Mouse (Mus musculus) cerebellum, adult 2 months (tissue): ENCODE results near the gene Thap3. TPM values are rescaled to one million over a fixed set of nuclear protein-coding genes. Genes with fewer than 3 reads are reported as not detected.

ENCODE experiments used
- DNase-seq, 2 experiments: peaks; one replicate each; pipeline ENCODE4 v3.0.0; 2021
- H3K27ac ChIP-seq: fragments of 200-500 bp; 2 replicates; pipeline ENCODE4 v1.5.1; 2012; ENCODE audit warnings: low read length, control low read depth, inconsistent platforms; ENCODE audit not compliant: insufficient read depth
- H3K27me3 ChIP-seq: fragments of 200-500 bp; 2 replicates; pipeline ENCODE4 v1.6.1; 2012; ENCODE audit warnings: inconsistent platforms, mild to moderate bottlenecking, low read length, moderate library complexity; ENCODE audit not compliant: control insufficient read depth, insufficient read depth
- H3K4me1 ChIP-seq: fragments of 200-500 bp; 2 replicates; pipeline ENCODE4 v1.6.1; 2011; ENCODE audit warnings: low read length; ENCODE audit not compliant: control insufficient read depth, insufficient read depth
- H3K4me3 ChIP-seq: fragments of 200-500 bp; replicated peaks from 2 replicates; pipeline ENCODE3; 2011; ENCODE audit warnings: mild to moderate bottlenecking, low read depth, low read length, control low read depth; ENCODE audit not compliant: insufficient read depth
- CTCF ChIP-seq: fragments of 200-500 bp; IDR thresholded peaks from 2 replicates; pipeline ENCODE4 v1.5.1; 2011; ENCODE audit warnings: low read depth, mild to moderate bottlenecking, control low read depth, low read length, moderate library complexity, borderline replicate concordance; ENCODE audit not compliant: insufficient read depth
- POLR2A ChIP-seq: fragments of 200-500 bp; IDR thresholded peaks from 2 replicates; pipeline ENCODE4 v1.6.1; 2011; ENCODE audit warnings: low read length, control low read depth, borderline replicate concordance; ENCODE audit not compliant: insufficient read depth
- WGBS: fragments of 180-500 bp; shearing (Covaris S2); methylation state at CpG from one replicate; pipeline ENCODE4 v1.1.7; 2018; 5-methylcytosine and 5-hydroxymethylcytosine counted together
- polyA plus RNA-seq: library from polyadenylated mRNA; depleted of rRNA; stranded (reverse); fragments of >200 nt; gene quantifications from 2 replicates; pipeline ENCODE4 v1.2.3, GENCODE M21; 2012

The Thap3 gene
- polyA plus RNA-seq, 1 experiment, result 42.7 TPM

DNA sequence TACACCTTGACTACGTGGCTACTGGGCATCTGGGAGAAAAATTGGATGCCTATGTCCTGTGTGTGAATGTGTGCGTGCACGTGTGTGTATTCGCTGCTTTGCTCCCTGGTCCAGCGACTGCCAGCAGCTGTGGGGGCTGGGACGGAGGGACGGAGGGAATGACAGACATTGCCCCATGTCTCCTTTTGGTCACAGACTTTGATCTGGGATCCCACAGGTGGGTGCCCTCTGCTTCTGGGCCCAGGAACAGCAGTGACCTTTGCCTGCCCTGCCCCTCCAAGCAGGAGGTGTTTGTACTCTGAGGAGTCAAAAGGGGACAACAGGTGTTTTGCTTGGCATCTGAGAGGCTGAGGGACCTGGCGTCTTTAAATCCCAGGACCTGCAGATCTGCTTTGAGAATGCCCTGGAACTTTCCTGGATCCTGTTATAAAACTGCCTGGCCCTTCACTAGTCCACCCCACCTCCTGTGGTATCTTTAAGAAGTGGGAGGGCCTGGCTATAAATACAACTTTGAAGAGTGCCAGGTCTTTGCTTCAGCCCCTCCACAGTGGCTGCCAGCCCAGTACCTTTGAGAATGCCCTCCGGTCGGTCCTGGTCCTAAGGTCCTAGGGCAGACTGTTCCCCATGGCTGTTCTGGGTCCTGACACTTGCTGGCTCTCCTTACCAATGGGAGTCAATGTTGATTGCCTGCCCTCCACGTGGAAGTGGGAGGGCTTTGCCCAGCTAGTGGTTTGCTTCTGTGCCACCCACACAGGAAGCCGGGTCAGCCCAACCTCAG, 24.4 kb upstream of the Thap3 start:
- WGBS, result 59% methylated on average over 12 of the region's 12 CpGs
- DNase-seq, result no peak
- no peak overlapping the region for H3K4me3 ChIP-seq
- peaks cover 13% of the 10 kb centered on the region for H3K4me1 ChIP-seq
- no peak for TF ChIP-seq POLR2A
- no peak for TF ChIP-seq CTCF
- H3K27ac ChIP-seq, result no peak overlapping the region
- no peaks in the 10 kb centered on the region for H3K27me3 ChIP-seq

DNA sequence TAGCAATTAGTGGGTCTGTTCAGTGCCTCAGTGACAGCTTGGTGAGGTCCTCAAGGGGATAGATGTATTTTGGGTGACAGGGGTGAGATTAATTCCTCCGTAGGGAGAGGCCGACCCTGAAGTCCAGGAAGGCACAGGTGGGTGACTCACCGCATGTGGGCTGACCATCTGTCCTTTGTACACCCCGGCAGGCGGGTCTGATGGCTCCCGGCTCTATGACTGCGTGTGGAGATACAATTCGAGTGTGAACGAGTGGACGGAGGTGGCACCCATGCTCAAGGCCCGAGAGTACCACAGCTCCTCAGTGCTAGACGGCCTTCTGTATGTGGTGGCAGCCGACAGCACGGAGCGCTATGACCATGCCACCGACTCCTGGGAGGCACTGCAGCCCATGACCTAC, 23.3 kb upstream of the Thap3 start:
- 35% methylated on average over 16 of the region's 16 CpGs for WGBS
- Histone ChIP-seq H3K4me1 (peaks cover 17% of the 10 kb centered on the region), H3K27ac (no peak overlapping the region), H3K27me3 (no peaks in the 10 kb centered on the region), H3K4me3 (no peak overlapping the region)
- TF ChIP-seq CTCF, result no peak
- no peak for TF ChIP-seq POLR2A
- peak; percentile 33 to 44 for DNase-seq

DNA sequence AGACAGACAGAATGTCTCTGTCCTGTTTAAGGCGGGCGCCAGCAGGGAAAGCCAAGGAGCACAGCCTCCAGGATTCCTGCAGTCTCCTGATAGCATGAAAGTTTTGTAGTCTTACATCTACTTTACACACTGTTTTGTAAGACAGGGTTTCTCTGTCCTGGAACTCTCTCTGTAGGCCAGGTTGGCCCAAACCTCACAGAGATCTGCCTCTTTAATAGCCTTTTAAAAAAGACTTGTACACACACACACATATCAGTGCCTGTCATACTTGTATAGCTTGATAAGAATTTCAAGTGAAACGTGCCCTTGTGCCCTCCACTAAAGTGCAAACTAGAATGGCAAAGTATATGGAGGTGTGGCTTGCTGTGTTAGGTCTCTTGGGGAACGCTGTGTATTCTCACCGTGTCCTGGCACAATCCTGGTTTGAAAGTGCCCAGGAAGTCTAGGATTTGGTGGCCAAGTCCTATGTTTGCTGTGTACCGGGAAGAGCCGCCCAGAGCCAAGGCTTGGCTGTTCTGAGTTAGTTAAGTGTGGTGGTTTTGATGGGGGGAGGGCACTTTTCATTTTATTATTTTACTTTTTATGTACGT, 22.5 kb upstream of the Thap3 start:
- no peak for DNase-seq
- WGBS, result 41% methylated on average over 8 of the region's 8 CpGs
- Histone ChIP-seq H3K27me3 (no peaks in the 10 kb centered on the region), H3K4me3 (peak overlapping the region; percentile 89), H3K4me1 (peaks cover 17% of the 10 kb centered on the region), H3K27ac (peak overlapping the region; percentile 35; the same call in 1 of the 2 replicates)
- no peak for TF ChIP-seq POLR2A
- no peak for TF ChIP-seq CTCF

DNA sequence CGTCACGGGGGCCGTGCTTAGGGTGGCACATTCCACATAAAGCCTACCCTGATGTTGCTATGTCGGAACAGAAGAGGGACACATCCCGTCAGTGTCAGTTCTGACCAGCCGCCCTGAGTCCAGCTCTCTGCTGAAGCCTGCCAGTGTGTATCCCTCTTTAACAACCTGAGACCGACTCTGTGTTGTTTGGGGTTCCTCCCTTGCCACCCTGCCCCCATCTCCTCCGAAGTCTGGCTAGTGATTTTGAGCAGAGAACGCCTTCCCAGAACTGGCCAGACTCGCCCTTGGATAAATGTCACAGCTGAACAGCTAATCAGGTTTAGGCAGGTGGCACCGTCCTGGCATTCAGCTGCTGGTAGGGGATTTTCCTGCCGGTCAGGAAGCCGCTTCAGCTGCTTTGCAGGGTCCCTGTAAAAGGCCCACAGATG, 21.9 kb upstream of the Thap3 start:
- peak overlapping the region; percentile 89 for H3K4me3 ChIP-seq
- peak overlapping the region; percentile 35; the same call in 1 of the 2 replicates for H3K27ac ChIP-seq
- WGBS, result 5% methylated on average over 13 of the region's 13 CpGs
- no peak for TF ChIP-seq POLR2A
- TF ChIP-seq CTCF, result no peak
- H3K27me3 ChIP-seq, result no peaks in the 10 kb centered on the region
- DNase-seq, result peak; percentile 54 to 59
- peaks cover 17% of the 10 kb centered on the region for H3K4me1 ChIP-seq

DNA sequence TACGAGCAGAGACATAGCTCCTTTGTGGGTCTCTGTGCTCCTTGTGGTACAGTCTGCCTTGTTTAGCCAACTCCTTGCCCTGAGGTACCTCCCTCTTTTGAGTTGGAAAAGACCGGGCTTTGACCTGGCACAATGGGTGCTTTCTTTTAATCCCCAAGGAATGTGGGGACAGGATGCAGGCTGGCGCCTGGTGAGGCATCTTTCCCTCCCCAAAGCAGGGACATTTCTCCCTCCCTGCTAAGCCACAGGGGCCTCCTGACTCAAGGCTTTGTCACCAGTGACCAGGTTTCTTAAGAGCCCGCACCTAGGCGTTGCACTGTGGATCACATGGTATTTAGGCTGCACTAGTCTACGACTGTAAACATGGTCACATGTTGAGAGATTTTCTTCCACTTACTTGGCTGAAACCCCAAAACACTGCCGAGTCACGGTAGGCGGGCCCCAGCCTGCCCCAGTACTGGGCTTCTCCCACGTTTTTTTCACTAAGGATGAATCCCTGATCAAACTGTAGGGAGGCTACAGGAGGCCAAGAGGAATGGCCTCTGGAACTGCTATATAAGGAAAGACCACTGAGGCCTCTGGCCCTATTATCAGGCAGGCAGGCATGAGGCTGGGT, 21.4 kb upstream of the Thap3 start:
- peak; percentile 46 to 50 for DNase-seq
- Histone ChIP-seq H3K4me1 (peaks cover 17% of the 10 kb centered on the region), H3K27me3 (no peaks in the 10 kb centered on the region), H3K4me3 (peak overlapping the region; percentile 89), H3K27ac (peak overlapping the region; percentile 80; the same call in 1 of the 2 replicates)
- TF ChIP-seq CTCF (no peak), POLR2A (no peak)
- under 1% methylated on average over 10 of the region's 10 CpGs for WGBS

DNA sequence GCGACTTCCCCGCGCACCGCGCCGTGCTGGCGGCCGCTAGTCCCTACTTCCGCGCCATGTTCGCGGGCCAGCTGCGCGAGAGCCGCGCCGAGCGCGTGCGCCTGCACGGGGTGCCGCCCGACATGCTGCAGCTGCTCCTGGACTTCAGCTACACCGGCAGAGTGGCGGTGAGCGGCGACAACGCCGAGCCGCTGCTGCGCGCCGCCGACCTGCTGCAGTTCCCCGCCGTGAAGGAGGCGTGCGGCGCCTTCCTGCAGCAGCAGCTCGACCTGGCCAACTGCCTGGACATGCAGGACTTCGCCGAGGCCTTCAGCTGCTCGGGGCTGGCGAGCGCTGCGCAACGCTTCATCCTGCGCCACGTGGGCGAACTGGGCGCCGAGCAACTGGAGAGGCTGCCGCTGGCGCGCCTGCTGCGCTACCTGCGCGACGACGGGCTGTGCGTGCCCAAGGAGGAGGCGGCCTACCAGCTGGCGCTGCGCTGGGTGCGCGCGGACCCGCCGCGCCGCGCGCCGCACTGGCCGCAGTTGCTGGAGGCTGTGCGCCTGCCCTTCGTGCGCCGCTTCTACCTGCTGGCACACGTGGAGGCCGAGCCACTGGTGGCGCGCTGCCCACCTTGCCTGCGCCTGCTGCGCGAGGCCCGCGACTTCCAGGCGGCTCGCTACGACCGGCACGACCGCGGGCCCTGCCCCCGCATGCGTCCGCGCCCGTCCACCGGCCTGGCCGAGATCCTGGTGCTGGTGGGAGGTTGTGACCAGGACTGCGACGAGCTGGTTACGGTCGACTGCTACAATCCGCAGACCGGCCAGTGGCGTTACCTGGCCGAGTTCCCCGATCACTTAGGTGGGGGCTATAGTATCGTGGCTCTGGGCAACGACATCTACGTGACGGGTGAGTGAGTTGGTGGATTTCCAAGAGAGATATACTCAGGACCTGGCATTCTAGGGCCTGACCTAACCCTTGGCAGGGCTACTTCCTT, 20.6 kb upstream of the Thap3 start:
- no peaks in the 10 kb centered on the region for H3K27me3 ChIP-seq
- TF ChIP-seq POLR2A (0 out of 2 replicates have a peak, but pooled peaks have one; percentile 10), CTCF (no peak)
- H3K4me3 ChIP-seq, result peak overlapping the region; percentile 89
- WGBS, result under 1% methylated on average over 115 of the region's 115 CpGs
- peak overlapping the region; percentile 80 for H3K27ac ChIP-seq
- peak; percentile 79 to 81 for DNase-seq
- peaks cover 17% of the 10 kb centered on the region for H3K4me1 ChIP-seq

DNA sequence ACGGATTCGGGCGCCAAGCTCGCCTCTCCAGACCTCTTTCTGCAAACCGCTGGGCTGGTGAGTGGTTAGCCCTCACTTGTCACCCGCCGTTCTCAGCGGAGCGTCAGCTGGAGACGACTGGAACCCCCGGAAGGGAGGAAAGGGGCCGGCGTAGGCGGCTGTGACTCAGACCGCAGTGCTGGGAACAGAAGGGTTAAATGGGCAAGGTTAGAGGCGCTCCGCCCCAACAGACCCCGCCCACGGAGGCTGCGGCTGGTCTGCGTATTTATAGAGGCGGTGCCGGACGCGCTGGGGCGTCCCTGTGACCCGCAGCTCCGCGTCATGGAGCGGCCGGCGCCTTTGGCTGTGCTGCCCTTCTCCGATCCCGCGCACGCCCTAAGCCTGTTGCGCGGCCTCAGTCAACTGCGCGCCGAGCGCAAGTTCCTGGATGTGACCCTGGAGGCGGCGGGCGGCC, 19.9 kb upstream of the Thap3 start, which contains the start of gene Klhl21:
Gene Klhl21, plus strand, starts transcription at position 182 of the 454 bp plus-strand sequence.
- Histone ChIP-seq H3K4me3 (peak within 1 kb of the TSS; percentile 89), H3K27ac (peak within 1 kb of the TSS; percentile 80), H3K27me3 (no peaks in the 10 kb centered on the region), H3K4me1 (peaks cover 17% of the 10 kb centered on the region)
- peak; percentile 94 to 95 for DNase-seq
- WGBS, result under 1% methylated on average over 44 of the region's 45 CpGs
- peak; percentile 81 for TF ChIP-seq POLR2A
- no peak for TF ChIP-seq CTCF
